Mouse (Mus musculus): ENCODE results near the gene Rapgef5. TPM values are rescaled to one million over a fixed set of nuclear protein-coding genes. Genes with fewer than 3 reads are reported as not detected.
A peak's percentile ranks its signal among the peaks of the same experiment; 100 is the strongest.

The Rapgef5 gene
- polyA plus RNA-seq, 1 experiment from 2014 or later = 36.7 TPM

GRCm38 (mm10) chr12:117585390-117585789 is 69.1 kb downstream of the Rapgef5 start:
- no peaks in the 10 kb centered on the region for H3K4me1 ChIP-seq (replicated peaks)
- no peak overlapping the region for H3K27ac ChIP-seq (replicated peaks)
- H3K36me3 ChIP-seq = no peaks in the 10 kb centered on the region
- 91% methylated on average over 2 of the region's 2 CpGs for WGBS
- H3K4me3 ChIP-seq = no peak overlapping the region
- ATAC-seq (ENCODE audit: low FRiP score, low read depth) = no peak
- no peaks in the 10 kb centered on the region for H3K9me3 ChIP-seq
- no peak overlapping the region for H3K9ac ChIP-seq
- H3K27me3 ChIP-seq = no peaks in the 10 kb centered on the region
- H3K4me2 ChIP-seq = no peak overlapping the region

DNA sequence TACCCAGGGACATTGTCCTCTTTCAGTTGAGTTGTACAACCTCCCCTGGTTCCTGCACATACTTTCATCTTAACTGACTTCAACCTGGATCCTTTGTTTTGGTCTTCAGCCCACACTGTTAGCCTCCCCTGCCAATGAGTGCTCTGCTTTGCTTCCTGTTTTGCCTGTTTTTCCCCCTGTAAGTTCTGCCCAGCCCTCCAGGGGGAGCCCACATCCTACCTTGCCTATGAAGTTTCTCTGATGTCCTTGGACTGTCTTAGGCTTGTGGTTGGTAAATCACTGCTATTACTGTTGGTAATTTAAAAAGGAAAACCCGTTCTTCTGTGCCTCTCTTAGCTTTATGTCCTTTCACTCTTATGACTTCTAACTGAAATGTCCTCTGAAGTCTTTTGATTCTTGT is 69.8 kb downstream of the Rapgef5 start:
- Histone ChIP-seq H3K4me2 (no peak overlapping the region), H3K27me3 (no peaks in the 10 kb centered on the region), H3K4me3 (no peak overlapping the region), H3K4me1 (replicated peaks) (no peaks in the 10 kb centered on the region), H3K27ac (replicated peaks) (no peak overlapping the region), H3K36me3 (no peaks in the 10 kb centered on the region), H3K9me3 (no peaks in the 10 kb centered on the region), H3K9ac (no peak overlapping the region)
- ATAC-seq (ENCODE audit: low FRiP score, low read depth) = 0 out of 2 replicates have a peak, but pooled peaks have one; percentile 27
- 56% methylated on average over 1 of the region's 1 CpGs for WGBS

DNA sequence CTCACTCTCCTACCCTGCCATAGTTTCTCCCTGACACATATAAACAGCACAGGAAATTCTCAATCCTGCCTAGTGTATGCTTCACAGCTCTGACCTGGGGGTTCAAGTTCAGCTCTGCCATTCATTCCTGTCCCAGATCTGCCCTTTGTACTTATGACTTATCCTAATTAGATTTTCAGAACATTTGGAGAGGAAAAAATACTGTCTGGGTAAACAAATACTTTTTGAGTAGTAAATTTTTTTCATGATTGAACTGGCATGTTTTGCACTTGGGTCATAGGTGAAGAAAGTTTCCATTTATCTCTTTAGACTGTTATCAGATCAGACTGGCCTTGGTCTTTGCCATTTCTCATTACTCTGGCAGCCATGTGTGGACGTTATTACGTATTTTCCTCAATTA is 72.9 kb downstream of the Rapgef5 start:
- Histone ChIP-seq H3K27ac (replicated peaks) (no peak overlapping the region), H3K4me2 (no peak overlapping the region), H3K9ac (no peak overlapping the region), H3K36me3 (no peaks in the 10 kb centered on the region), H3K4me1 (replicated peaks) (no peaks in the 10 kb centered on the region), H3K4me3 (no peak overlapping the region), H3K27me3 (no peaks in the 10 kb centered on the region), H3K9me3 (no peaks in the 10 kb centered on the region)
- no peak for ATAC-seq (ENCODE audit: low FRiP score, low read depth)
- 91% methylated on average over 2 of the region's 2 CpGs for WGBS

- 32% methylated on average over 2 of the region's 2 CpGs for WGBS
- no peak overlapping the region for H3K9ac ChIP-seq
- H3K4me2 ChIP-seq = no peak overlapping the region
- no peaks in the 10 kb centered on the region for H3K36me3 ChIP-seq
- no peaks in the 10 kb centered on the region for H3K4me1 ChIP-seq (replicated peaks)
- no peaks in the 10 kb centered on the region for H3K9me3 ChIP-seq
- no peak overlapping the region for H3K27ac ChIP-seq (replicated peaks)
- ATAC-seq (ENCODE audit: low FRiP score, low read depth) = no peak
- H3K27me3 ChIP-seq = no peaks in the 10 kb centered on the region
- no peak overlapping the region for H3K4me3 ChIP-seq
These were observed 75.7 kb downstream of the Rapgef5 start for GRCm38 (mm10) chr12:117592019-117592418.

GRCm38 (mm10) chr12:117592583-117592982 is 76.3 kb downstream of the Rapgef5 start:
- no peak overlapping the region for H3K9ac ChIP-seq
- no peak overlapping the region for H3K27ac ChIP-seq (replicated peaks)
- no peak overlapping the region for H3K4me3 ChIP-seq
- no peaks in the 10 kb centered on the region for H3K36me3 ChIP-seq
- H3K9me3 ChIP-seq = no peaks in the 10 kb centered on the region
- no peaks in the 10 kb centered on the region for H3K27me3 ChIP-seq
- WGBS = 47% methylated on average over 3 of the region's 3 CpGs
- H3K4me1 ChIP-seq (replicated peaks) = no peaks in the 10 kb centered on the region
- no peak for ATAC-seq (ENCODE audit: low FRiP score, low read depth)
- H3K4me2 ChIP-seq = no peak overlapping the region

DNA sequence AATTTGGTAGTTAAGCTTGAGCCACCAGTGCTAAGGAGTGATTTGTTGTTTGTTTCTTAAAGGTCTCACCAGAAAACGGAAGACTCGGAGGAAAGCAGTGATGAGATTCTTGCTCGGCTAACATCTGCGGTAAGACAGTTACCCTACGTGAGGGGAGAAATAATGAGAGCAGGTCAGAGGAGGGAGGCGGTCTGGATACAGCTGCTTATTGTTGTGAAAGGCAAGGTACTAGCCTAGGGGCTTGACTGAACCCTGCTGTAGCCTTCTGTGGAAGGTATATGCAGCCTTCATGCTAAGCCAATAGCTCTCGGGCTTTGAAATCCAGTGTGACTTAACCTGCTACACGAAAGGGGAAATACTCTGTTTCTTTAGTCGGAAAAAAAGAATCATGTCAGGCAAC is 78.9 kb downstream of the Rapgef5 start:
- WGBS = 58% methylated on average over 9 of the region's 9 CpGs
- no peak overlapping the region for H3K27ac ChIP-seq (replicated peaks)
- H3K9ac ChIP-seq = no peak overlapping the region
- no peaks in the 10 kb centered on the region for H3K27me3 ChIP-seq
- no peak overlapping the region for H3K4me3 ChIP-seq
- H3K4me1 ChIP-seq (replicated peaks) = no peaks in the 10 kb centered on the region
- H3K4me2 ChIP-seq = no peak overlapping the region
- H3K9me3 ChIP-seq = no peaks in the 10 kb centered on the region
- no peaks in the 10 kb centered on the region for H3K36me3 ChIP-seq
- peak; percentile 48; the same call in 1 of the 2 replicates for ATAC-seq (ENCODE audit: low FRiP score, low read depth)

- 81% methylated on average over 2 of the region's 2 CpGs for WGBS
- Histone ChIP-seq H3K9ac (no peak overlapping the region), H3K4me2 (no peak overlapping the region), H3K4me1 (replicated peaks) (no peaks in the 10 kb centered on the region), H3K9me3 (no peaks in the 10 kb centered on the region), H3K36me3 (no peaks in the 10 kb centered on the region), H3K4me3 (no peak overlapping the region), H3K27me3 (no peaks in the 10 kb centered on the region), H3K27ac (replicated peaks) (no peak overlapping the region)
- ATAC-seq (ENCODE audit: low FRiP score, low read depth) = no peak
These were observed 81.9 kb downstream of the Rapgef5 start for GRCm38 (mm10) chr12:117598190-117598589.

- no peaks in the 10 kb centered on the region for H3K9me3 ChIP-seq
- H3K27me3 ChIP-seq = no peaks in the 10 kb centered on the region
- no peaks in the 10 kb centered on the region for H3K4me1 ChIP-seq (replicated peaks)
- H3K9ac ChIP-seq = no peak overlapping the region
- ATAC-seq (ENCODE audit: low FRiP score, low read depth) = no peak
- H3K4me3 ChIP-seq = no peak overlapping the region
- H3K27ac ChIP-seq (replicated peaks) = no peak overlapping the region
- H3K4me2 ChIP-seq = no peak overlapping the region
- no peaks in the 10 kb centered on the region for H3K36me3 ChIP-seq
- WGBS = 87% methylated on average over 3 of the region's 3 CpGs
These were observed 89.7 kb downstream of the Rapgef5 start for GRCm38 (mm10) chr12:117605966-117606365.

- no peak overlapping the region for H3K9ac ChIP-seq
- H3K36me3 ChIP-seq = no peaks in the 10 kb centered on the region
- no peaks in the 10 kb centered on the region for H3K27me3 ChIP-seq
- no peak overlapping the region for H3K4me2 ChIP-seq
- ATAC-seq (ENCODE audit: low FRiP score, low read depth) = no peak
- WGBS = 46% methylated on average over 3 of the region's 3 CpGs
- no peaks in the 10 kb centered on the region for H3K9me3 ChIP-seq
- H3K4me1 ChIP-seq (replicated peaks) = peaks cover 8% of the 10 kb centered on the region
- no peak overlapping the region for H3K27ac ChIP-seq (replicated peaks)
- H3K4me3 ChIP-seq = no peak overlapping the region
These were observed 96.4 kb downstream of the Rapgef5 start for GRCm38 (mm10) chr12:117612715-117613114.

GRCm38 (mm10) chr12:117619523-117620023 is 103.3 kb downstream of the Rapgef5 start:
- ATAC-seq (ENCODE audit: low FRiP score, low read depth) = no peak
- no peaks in the 10 kb centered on the region for H3K36me3 ChIP-seq
- no peaks in the 10 kb centered on the region for H3K9me3 ChIP-seq
- no peak overlapping the region for H3K4me3 ChIP-seq
- H3K9ac ChIP-seq = no peak overlapping the region
- WGBS = 49% methylated on average over 4 of the region's 4 CpGs
- H3K4me1 ChIP-seq (replicated peaks) = no peaks in the 10 kb centered on the region
- H3K4me2 ChIP-seq = no peak overlapping the region
- no peak overlapping the region for H3K27ac ChIP-seq (replicated peaks)
- no peaks in the 10 kb centered on the region for H3K27me3 ChIP-seq

- H3K4me1 ChIP-seq (replicated peaks) = peaks cover 8% of the 10 kb centered on the region
- WGBS = 95% methylated on average over 2 of the region's 2 CpGs
These were observed 106.7 kb downstream of the Rapgef5 start for GRCm38 (mm10) chr12:117622972-117623371.

DNA sequence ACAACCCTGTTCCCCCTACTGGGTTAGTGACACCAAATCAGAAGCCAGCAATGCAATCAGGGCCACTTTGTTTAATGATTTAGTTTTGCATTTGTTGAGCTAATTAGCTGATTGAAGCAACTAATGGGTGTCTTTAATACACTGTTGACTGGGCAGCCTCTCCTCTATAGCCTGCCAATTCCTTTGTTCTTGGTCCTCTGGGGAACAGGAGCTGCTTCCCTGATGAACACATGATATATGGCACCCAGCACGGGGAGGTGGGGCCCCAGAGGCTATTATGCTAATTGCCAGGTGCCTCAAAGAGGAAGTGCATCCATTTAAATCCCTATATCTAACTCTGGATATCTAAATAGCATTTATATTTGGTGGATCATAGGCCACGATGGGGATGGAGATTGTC is 111.0 kb downstream of the Rapgef5 start:
- Histone ChIP-seq H3K4me2 (no peak overlapping the region), H3K9me3 (no peaks in the 10 kb centered on the region), H3K4me1 (replicated peaks) (peaks cover 21% of the 10 kb centered on the region), H3K27ac (replicated peaks) (0 out of 2 replicates have a peak overlapping the region, but pooled peaks have one; percentile 2), H3K36me3 (no peaks in the 10 kb centered on the region), H3K9ac (no peak overlapping the region), H3K27me3 (no peaks in the 10 kb centered on the region; the same call in 1 of the 2 replicates), H3K4me3 (no peak overlapping the region)
- ATAC-seq (ENCODE audit: low FRiP score, low read depth) = peak; percentile 91
- 23% methylated on average over 2 of the region's 2 CpGs for WGBS

More at GRCm38 (mm10) chr12:117622972-117623371, 106.7 kb downstream of the Rapgef5 start:
- no peak overlapping the region for H3K4me2 ChIP-seq
- no peaks in the 10 kb centered on the region for H3K27me3 ChIP-seq
- no peaks in the 10 kb centered on the region for H3K36me3 ChIP-seq
- H3K9ac ChIP-seq = no peak overlapping the region
- H3K9me3 ChIP-seq = no peaks in the 10 kb centered on the region
- H3K4me3 ChIP-seq = no peak overlapping the region
- no peak for ATAC-seq (ENCODE audit: low FRiP score, low read depth)
- no peak overlapping the region for H3K27ac ChIP-seq (replicated peaks)
